In the genomic region with DNA sequence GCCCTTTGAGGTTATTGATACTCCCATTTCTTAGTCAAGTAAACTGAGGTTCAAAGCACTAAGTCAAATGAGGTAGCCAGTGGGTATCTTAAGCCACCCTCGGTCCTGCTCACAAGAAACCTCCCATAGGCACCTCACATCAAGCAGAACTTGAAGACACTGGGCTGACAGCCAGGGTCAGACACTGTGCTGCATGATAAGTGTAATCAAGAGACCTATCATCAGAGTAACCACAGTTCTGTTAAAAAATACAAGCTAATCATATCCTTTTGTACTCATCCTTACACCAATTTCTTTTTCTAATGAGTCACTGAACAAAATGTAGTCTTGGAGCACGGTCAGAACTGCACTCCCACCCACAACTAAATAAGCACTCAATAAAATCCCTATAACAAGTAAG, we compare ENCODE assay signal across 23 mouse cellular contexts. TPM values are rescaled to one million over a fixed set of nuclear protein-coding genes. Genes with fewer than 3 reads are reported as not detected.
"Had no signal": no experiment of that assay in that cellular context is flagged by ENCODE, and none has a peak within 500 bp of the region (broad histone marks: within the 10 kb centered on the region; RNA-seq: fewer than 3 reads in every experiment).

No protein-coding gene starts in this region.

- H3K9ac ChIP-seq: lung, embryonic 14.5 days; midbrain, embryonic 12.5 days; midbrain, embryonic 15.5 days; neural tube, embryonic 12.5 days; stomach, embryonic 15.5 days had no signal

- H3K4me1 ChIP-seq: megakaryocyte, embryonic 14.5 days; midbrain, embryonic 10.5 days; midbrain, embryonic 12.5 days; neural tube, embryonic 12.5 days; stomach, embryonic 15.5 days had no signal

- H3K36me3 ChIP-seq: midbrain, embryonic 10.5 days; midbrain, embryonic 12.5 days; midbrain, embryonic 15.5 days; neural tube, embryonic 12.5 days; stomach, embryonic 15.5 days had no signal

- H3K27me3 ChIP-seq: midbrain, embryonic 12.5 days; midbrain, embryonic 15.5 days; neural tube, embryonic 12.5 days; stomach, embryonic 15.5 days had no signal

- H3K27ac ChIP-seq: midbrain, embryonic 10.5 days; midbrain, embryonic 12.5 days; midbrain, embryonic 15.5 days; neural tube, embryonic 12.5 days; stomach, embryonic 15.5 days; stomach, postnatal 0 days had no signal

- H3K9me3 ChIP-seq: megakaryocyte, embryonic 14.5 days; midbrain, embryonic 10.5 days; midbrain, embryonic 12.5 days; midbrain, embryonic 15.5 days; neural tube, embryonic 12.5 days; stomach, embryonic 15.5 days had no signal

- H3K4me3 ChIP-seq: megakaryocyte, embryonic 14.5 days; midbrain, embryonic 10.5 days; midbrain, embryonic 12.5 days; midbrain, embryonic 15.5 days; neural tube, embryonic 12.5 days; stomach, embryonic 15.5 days had no signal

- H3K4me2 ChIP-seq: lung, embryonic 14.5 days; midbrain, embryonic 12.5 days; midbrain, embryonic 15.5 days; neural tube, embryonic 12.5 days; stomach, embryonic 15.5 days had no signal

- DNase-seq: lung, adult 18-20 months; lung, embryonic 14.5 days; lung, postnatal 10 days; lung, postnatal 4 days; right cerebral cortex, postnatal 14 days; thymus, adult 2 months; thymus, postnatal 25 days; thymus, postnatal 4 days had no signal

- ATAC-seq: midbrain, embryonic 15.5 days had no signal

RNA-seq across cellular contexts. Expression of gene Clrn2, which starts 47.4 kb away (rescaled TPM):
- total RNA-seq: monocyte, adult 5-6 weeks; neutrophil, adult 5-6 weeks had no signal
- polyA plus RNA-seq: lung, embryonic 14.5 days; lung, embryonic 16.5 days; midbrain, embryonic 10.5 days; midbrain, postnatal 0 days; neural tube, embryonic 12.5 days; neural tube, embryonic 14.5 days; spleen, adult 2 months; stomach, embryonic 15.5 days; stomach, postnatal 0 days; testis, adult 2 months; thymus, adult 2 months; urinary bladder, adult 2 months had no signal
